Mouse (Mus musculus) cerebellum, postnatal 10 days (tissue): ENCODE data around the gene Dnm3.

Experiments
- DNase-seq, 2 experiments: peaks; one replicate each; pipeline ENCODE4 v3.0.0; 2021; ENCODE audit warnings: mixed read lengths in 2 of 2

The Dnm3 gene

DNA sequence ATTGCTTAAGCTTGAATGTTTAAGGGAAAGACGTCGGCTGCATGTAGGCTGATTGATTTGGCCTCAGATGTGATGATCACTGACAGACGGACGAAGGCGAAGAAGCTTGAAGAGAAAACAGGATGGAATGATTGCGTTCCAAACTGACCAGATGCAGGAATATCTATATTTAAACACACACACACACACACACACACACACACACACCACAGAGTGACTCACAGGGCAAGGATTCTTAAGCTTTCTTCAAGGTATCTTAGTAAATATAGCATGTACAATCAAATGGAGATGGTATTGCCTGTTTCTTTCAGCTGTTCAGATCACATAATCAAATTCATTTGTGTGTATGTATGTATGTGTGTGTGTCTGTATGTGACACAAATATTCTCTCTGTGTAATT, 425.1 kb downstream of the Dnm3 start:
- no peak for DNase-seq

- DNase-seq, result no peak
Observed at GRCm38 (mm10) chr1:162052138-162052537, 425.7 kb downstream of the Dnm3 start.

- DNase-seq, result no peak
Observed at GRCm38 (mm10) chr1:162051710-162052109, 426.1 kb downstream of the Dnm3 start.

GRCm38 (mm10) chr1:162047673-162048072, 430.2 kb downstream of the Dnm3 start:
- DNase-seq, result no peak

GRCm38 (mm10) chr1:162043788-162044717, 433.8 kb downstream of the Dnm3 start:
- DNase-seq, result no peak

DNA sequence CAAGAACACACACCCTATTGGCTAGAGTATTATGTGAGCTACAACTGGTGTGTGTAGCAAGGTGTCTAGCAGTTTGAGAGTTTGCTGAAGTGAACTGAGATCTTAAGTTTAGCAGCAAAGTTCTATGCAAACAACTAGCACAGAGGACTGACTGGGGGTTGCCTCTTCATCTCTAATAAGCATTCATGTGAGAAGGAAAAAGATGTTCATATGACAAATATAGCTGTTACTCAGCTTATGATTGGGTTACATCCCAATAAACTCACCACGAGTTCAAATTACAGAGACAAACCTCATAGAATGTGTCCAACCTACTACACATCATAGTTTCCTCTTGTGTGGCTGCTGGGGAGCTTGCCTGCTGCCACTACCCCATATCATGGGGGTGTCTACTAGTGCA, 434.6 kb downstream of the Dnm3 start:
- DNase-seq, result no peak

DNA sequence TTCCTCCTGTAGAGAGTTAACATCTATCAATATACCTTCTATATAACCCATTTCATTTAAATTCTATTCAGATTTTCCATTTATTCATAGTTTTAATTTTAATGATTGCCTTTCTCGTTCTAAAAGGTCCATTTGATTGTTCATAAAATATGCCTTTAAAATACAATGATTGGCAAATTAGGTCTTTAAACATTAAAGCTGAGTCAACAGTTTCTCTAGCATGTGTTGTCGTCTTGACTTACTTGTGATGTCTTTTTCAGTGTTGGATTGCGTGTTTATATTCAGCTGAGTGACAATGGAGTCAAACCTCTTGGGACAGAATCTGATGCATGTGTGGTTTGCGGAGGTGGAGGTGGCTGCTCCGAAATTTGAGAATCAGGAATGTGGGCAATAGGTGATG, 435.4 kb downstream of the Dnm3 start:
- DNase-seq, result no peak

- DNase-seq, result no peak
Observed at GRCm38 (mm10) chr1:162040490-162041274, 437.2 kb downstream of the Dnm3 start.

DNA sequence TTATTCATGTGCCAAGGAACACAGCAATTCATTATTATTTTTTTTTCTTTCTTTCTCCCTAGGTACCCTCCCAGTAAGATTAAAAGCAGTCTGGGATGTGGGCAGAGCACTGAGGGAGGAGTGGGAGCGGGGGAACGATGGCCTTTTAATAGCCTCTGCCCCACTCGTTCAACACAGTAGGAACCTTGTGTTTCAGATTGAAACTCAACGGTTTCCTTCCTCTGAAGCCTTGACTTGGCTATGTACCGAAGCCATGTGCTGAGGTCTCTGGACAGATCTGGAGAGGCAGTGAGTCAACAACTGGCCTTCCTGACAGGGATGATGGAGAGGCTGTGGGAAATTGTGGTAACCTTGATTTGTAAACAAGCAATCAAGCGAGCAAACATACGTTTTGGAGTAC, 438.0 kb downstream of the Dnm3 start:
- DNase-seq, result no peak

- no peak for DNase-seq
Observed at GRCm38 (mm10) chr1:162039011-162039595, 438.7 kb downstream of the Dnm3 start.

- DNase-seq, result no peak
Observed at GRCm38 (mm10) chr1:162038431-162038830, 439.4 kb downstream of the Dnm3 start.

- peak; percentile 25 to 35 for DNase-seq
Observed at GRCm38 (mm10) chr1:162037968-162038421, 439.8 kb downstream of the Dnm3 start.

GRCm38 (mm10) chr1:162037185-162037765, 440.6 kb downstream of the Dnm3 start:
- no peak for DNase-seq

GRCm38 (mm10) chr1:162036461-162036835, 441.4 kb downstream of the Dnm3 start:
- DNase-seq, result peak; percentile 31 to 37

DNA sequence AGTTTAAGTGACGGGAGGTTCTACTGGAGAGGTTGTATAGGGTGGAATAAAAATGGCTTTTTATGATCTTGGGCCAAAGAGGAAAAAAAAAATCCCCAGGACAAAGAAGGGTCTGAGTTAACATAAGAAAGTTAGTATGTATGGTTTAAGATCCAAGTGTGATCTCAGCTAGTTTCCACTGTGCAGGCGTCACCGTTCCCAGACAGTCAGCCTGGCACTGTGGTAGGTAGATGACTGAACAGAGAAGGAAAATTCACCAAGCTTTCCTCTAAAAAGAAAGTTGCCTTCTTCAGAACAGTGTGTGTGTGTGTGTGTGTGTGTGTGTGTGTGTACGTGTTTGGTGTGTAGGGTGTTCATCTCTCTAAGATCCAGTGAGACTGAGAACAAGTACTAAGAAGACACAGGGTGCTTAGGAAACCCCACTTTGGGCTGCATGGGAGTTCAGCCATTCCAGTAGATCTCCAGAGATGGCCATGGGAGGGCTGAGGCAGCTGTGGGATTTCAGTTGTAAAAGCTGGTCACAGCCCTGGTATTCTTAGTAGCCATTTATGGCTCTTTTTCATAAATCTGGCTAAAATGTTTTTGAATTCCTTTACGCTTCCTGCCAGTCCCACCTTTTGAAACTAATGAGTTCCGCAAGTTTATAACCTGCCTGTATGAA, 441.9 kb downstream of the Dnm3 start:
- no peak for DNase-seq

GRCm38 (mm10) chr1:162023681-162024270, 454.1 kb downstream of the Dnm3 start:
- DNase-seq, result no peak

DNA sequence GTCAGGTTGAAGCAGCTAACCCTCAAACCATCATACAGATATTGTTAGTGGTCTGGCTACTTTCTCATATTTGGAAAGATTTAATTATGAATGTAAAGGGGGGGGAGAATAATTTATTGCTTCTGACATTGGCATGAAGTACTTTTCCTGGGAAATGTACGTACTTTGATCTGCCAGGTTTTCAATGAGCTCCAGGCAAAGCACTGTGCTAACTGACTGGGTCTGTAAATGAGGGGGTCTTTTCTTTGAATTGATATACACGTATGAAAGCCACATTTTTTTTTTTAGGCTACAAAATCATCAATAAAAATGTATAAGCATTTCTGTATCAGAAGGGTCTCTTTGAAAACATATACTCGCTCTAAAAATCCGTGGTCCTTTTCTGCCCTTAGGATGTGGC, 457.1 kb downstream of the Dnm3 start:
- DNase-seq, result no peak

GRCm38 (mm10) chr1:162020303-162020731, 457.5 kb downstream of the Dnm3 start:
- no peak for DNase-seq

DNA sequence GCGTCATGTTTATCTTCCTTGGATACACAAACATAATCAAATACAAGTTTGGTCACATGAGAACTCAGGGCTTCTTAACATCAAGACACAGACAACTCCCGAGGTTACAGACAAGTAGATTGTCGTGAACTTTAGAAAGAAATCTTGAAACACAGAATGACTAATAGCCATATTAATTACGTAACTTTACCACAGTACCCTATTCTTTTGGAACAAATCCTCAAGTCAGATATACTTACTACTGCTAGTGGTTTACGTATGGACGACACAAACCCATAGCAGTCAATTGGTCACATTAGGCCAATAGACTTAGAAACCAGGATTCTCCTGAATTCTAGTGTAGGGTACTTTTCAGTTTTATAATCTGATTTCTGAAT, 459.2 kb downstream of the Dnm3 start:
- DNase-seq, result no peak

GRCm38 (mm10) chr1:162017975-162018600, 459.7 kb downstream of the Dnm3 start:
- no peak for DNase-seq

- no peak for DNase-seq
Observed at GRCm38 (mm10) chr1:162016982-162017381, 460.9 kb downstream of the Dnm3 start.
